ENCODE assay signal across 15 mouse cellular contexts in the genomic region with DNA sequence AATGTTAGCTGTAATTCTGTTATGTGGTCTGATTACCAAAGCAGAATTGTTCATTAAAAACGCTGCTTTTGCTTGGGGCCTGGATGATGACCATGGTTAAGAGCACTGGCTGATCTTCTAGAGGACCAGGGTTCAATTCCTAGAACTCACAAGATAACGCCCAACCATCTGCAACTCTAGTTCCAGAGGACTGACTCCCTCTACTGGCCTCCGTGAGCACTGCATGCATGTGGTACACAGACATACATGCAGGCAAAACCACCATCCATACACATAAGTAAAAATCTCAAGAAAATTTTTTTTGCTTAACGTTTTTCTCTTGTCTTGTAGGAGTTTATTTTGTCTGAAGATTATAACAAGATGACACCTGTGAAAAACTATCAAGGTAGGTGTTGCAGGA. TPM values are rescaled to one million over a fixed set of nuclear protein-coding genes. Genes with fewer than 3 reads are reported as not detected.
DNase-seq lines count a peak whose midpoint lies in the region; ATAC-seq and TF ChIP-seq lines count a peak whose summit lies in the region.
"Had no signal": no experiment of that assay in that cellular context is flagged by ENCODE, and none has a peak within 500 bp of the region (broad histone marks: within the 10 kb centered on the region; RNA-seq: fewer than 3 reads in every experiment).

No protein-coding gene starts in this region.

- H3K27ac ChIP-seq in heart, adult 2 months: no peak overlapping the region
- H3K27ac ChIP-seq in midbrain, postnatal 0 days (ENCODE audit: low read depth, low read length): no peak overlapping the region
- H3K27ac ChIP-seq in midbrain, embryonic 14.5 days (replicated peaks; ENCODE audit: low read depth, low read length): no peak overlapping the region
- no peak overlapping the region for H3K27ac ChIP-seq in neural tube, embryonic 15.5 days (replicated peaks)
- H3K27ac ChIP-seq in kidney, embryonic 16.5 days (ENCODE audit: low read length): no peak overlapping the region
- H3K27ac ChIP-seq: midbrain, embryonic 12.5 days had no signal

- peaks cover 3% of the 10 kb centered on the region for H3K4me1 ChIP-seq in heart, adult 2 months (ENCODE audit: control insufficient read depth, insufficient read depth, low read length)
- H3K4me1 ChIP-seq in midbrain, postnatal 0 days (ENCODE audit: insufficient read depth, low read length): no peaks in the 10 kb centered on the region
- H3K4me1 ChIP-seq in midbrain, embryonic 14.5 days (ENCODE audit: control insufficient read depth, insufficient read depth, low read length): no peaks in the 10 kb centered on the region
- H3K4me1 ChIP-seq in neural tube, embryonic 15.5 days: no peaks in the 10 kb centered on the region
- no peaks in the 10 kb centered on the region for H3K4me1 ChIP-seq in kidney, embryonic 16.5 days (ENCODE audit: insufficient read depth, low read length)
- H3K4me1 ChIP-seq: midbrain, embryonic 12.5 days had no signal

- no peak overlapping the region for H3K4me2 ChIP-seq in midbrain, postnatal 0 days (ENCODE audit: low read depth, low read length, poor library complexity, severe bottlenecking)
- H3K4me2 ChIP-seq in midbrain, embryonic 14.5 days (ENCODE audit: low read length): no peak overlapping the region
- H3K4me2 ChIP-seq in neural tube, embryonic 15.5 days: no peak overlapping the region
- H3K4me2 ChIP-seq in kidney, embryonic 16.5 days (replicated peaks; ENCODE audit: low read depth, low read length): no peak overlapping the region
- H3K4me2 ChIP-seq: midbrain, embryonic 12.5 days had no signal

- H3K9ac ChIP-seq in heart, adult 2 months (ENCODE audit: low read depth, low read length): no peak overlapping the region
- H3K9ac ChIP-seq in midbrain, postnatal 0 days (replicated peaks; ENCODE audit: low read length, poor library complexity, severe bottlenecking): no peak overlapping the region
- H3K9ac ChIP-seq in midbrain, embryonic 14.5 days (replicated peaks; ENCODE audit: low read length): no peak overlapping the region
- no peak overlapping the region for H3K9ac ChIP-seq in neural tube, embryonic 15.5 days (replicated peaks)
- H3K9ac ChIP-seq in kidney, embryonic 16.5 days (replicated peaks; ENCODE audit: low read length): no peak overlapping the region
- H3K9ac ChIP-seq: midbrain, embryonic 12.5 days had no signal

- no peak for TF ChIP-seq POLR2A in heart, adult 2 months (IDR thresholded peaks at IDR 0.05; ENCODE audit: insufficient read depth, low read depth, low read length)

- no peaks in the 10 kb centered on the region for H3K9me3 ChIP-seq in midbrain, postnatal 0 days (ENCODE audit: low read length)
- H3K9me3 ChIP-seq in midbrain, embryonic 14.5 days (ENCODE audit: control insufficient read depth, low read length): no peaks in the 10 kb centered on the region
- H3K9me3 ChIP-seq in neural tube, embryonic 15.5 days (replicated peaks): no peaks in the 10 kb centered on the region
- no peaks in the 10 kb centered on the region for H3K9me3 ChIP-seq in kidney, embryonic 16.5 days (ENCODE audit: low read length)
- H3K9me3 ChIP-seq: midbrain, embryonic 12.5 days had no signal

- H3K4me3 ChIP-seq in heart, adult 2 months: no peak overlapping the region
- H3K4me3 ChIP-seq in midbrain, postnatal 0 days (ENCODE audit: low read depth, low read length): no peak overlapping the region
- H3K4me3 ChIP-seq in midbrain, embryonic 14.5 days (replicated peaks; ENCODE audit: low read depth, low read length): no peak overlapping the region
- no peak overlapping the region for H3K4me3 ChIP-seq in neural tube, embryonic 15.5 days (replicated peaks)
- H3K4me3 ChIP-seq in kidney, embryonic 16.5 days (ENCODE audit: low read length): no peak overlapping the region
- H3K4me3 ChIP-seq: erythroblast, embryonic 14.5 days; midbrain, embryonic 12.5 days had no signal

- no peak for TF ChIP-seq EP300 in heart, adult 2 months (IDR thresholded peaks at IDR 0.05; ENCODE audit: insufficient read depth, low read depth, low read length)

- no peak for DNase-seq in heart, adult 2 months
- DNase-seq in heart, adult 8-10 months (ENCODE audit: low spot score): no peak
- no peak for DNase-seq in midbrain, postnatal 0 days (ENCODE audit: low spot score)
- no peak for DNase-seq in midbrain, embryonic 14.5 days
- peak; percentile 14 for DNase-seq in c-Kit-positive CD71-positive TER-119-negative erythroid progenitor cells, embryonic 14.5 days (ENCODE audit: low read depth)
- peak; percentile 23 to 34 for DNase-seq in thymus, postnatal 36 days
- DNase-seq: kidney, adult 18-20 months had no signal

- no peaks in the 10 kb centered on the region for H3K27me3 ChIP-seq in heart, adult 2 months (ENCODE audit: control insufficient read depth, insufficient read depth, low read length)
- H3K27me3 ChIP-seq in midbrain, postnatal 0 days (ENCODE audit: insufficient read depth, low read length): no peaks in the 10 kb centered on the region
- H3K27me3 ChIP-seq in midbrain, embryonic 14.5 days (ENCODE audit: control insufficient read depth, insufficient read depth, low read length): no peaks in the 10 kb centered on the region
- no peaks in the 10 kb centered on the region for H3K27me3 ChIP-seq in neural tube, embryonic 15.5 days (replicated peaks)
- no peaks in the 10 kb centered on the region for H3K27me3 ChIP-seq in kidney, embryonic 16.5 days (ENCODE audit: insufficient read depth, low read length)
- H3K27me3 ChIP-seq: midbrain, embryonic 12.5 days had no signal

- intact Hi-C loops in heart, adult 2 months (cut with DNase I): no loop called here

- 87% methylated on average over 4 of the region's 4 CpGs for WGBS in heart, adult 2 months
- 91% methylated on average over 4 of the region's 4 CpGs for WGBS in midbrain, postnatal 0 days
- 84% methylated on average over 4 of the region's 4 CpGs for WGBS in midbrain, embryonic 14.5 days
- 89% methylated on average over 4 of the region's 4 CpGs for WGBS in neural tube, embryonic 15.5 days
- WGBS in kidney, embryonic 16.5 days: 83% methylated on average over 4 of the region's 4 CpGs

- no peak for ATAC-seq in midbrain, postnatal 0 days (ENCODE audit: low FRiP score)
- ATAC-seq in midbrain, embryonic 14.5 days (ENCODE audit: low FRiP score, low TSS enrichment): no peak
- no peak for ATAC-seq in neural tube, embryonic 15.5 days (ENCODE audit: low FRiP score)
- ATAC-seq in kidney, embryonic 16.5 days (ENCODE audit: low FRiP score, low TSS enrichment): no peak

- H3K36me3 ChIP-seq in heart, adult 2 months (ENCODE audit: control insufficient read depth, insufficient read depth, low read length): no peaks in the 10 kb centered on the region
- no peaks in the 10 kb centered on the region; the same call in 1 of the 2 replicates for H3K36me3 ChIP-seq in midbrain, postnatal 0 days (ENCODE audit: insufficient read depth, low read length)
- H3K36me3 ChIP-seq in midbrain, embryonic 14.5 days (ENCODE audit: control insufficient read depth, insufficient read depth, low read length): peaks cover 6% of the 10 kb centered on the region; the same call in 1 of the 2 replicates
- 0 out of 2 replicates have a peak, but pooled peaks cover 4% of the 10 kb centered on the region for H3K36me3 ChIP-seq in neural tube, embryonic 15.5 days
- peaks cover 11% of the 10 kb centered on the region; the same call in 1 of the 2 replicates for H3K36me3 ChIP-seq in kidney, embryonic 16.5 days (ENCODE audit: insufficient read depth, low read length)

- peak; percentile 57 for TF ChIP-seq CTCF in heart, adult 2 months (IDR thresholded peaks at IDR 0.05)
- peak; percentile 40 for TF ChIP-seq CTCF in midbrain, postnatal 0 days (IDR thresholded peaks at IDR 0.05)

- peaks cover 2% of the 10 kb centered on the region; the same call in 1 of the 2 replicates for H3K79me2 ChIP-seq in heart, adult 2 months (replicated peaks; ENCODE audit: control insufficient read depth, insufficient read depth, low read length)

RNA-seq across cellular contexts. Expression of a gene that starts 59.5 kb away (rescaled TPM):
- not detected for total RNA-seq in heart, adult 2 months (2021)
- not detected in 2 replicates for polyA plus RNA-seq in heart, adult 2 months (2012; rRNA removed)
- total RNA-seq in heart, adult 8-10 months (2022): not detected
- total RNA-seq in midbrain, postnatal 0 days (2014; rRNA removed): not detected in 2 replicates
- not detected in 2 replicates for polyA plus RNA-seq in midbrain, postnatal 0 days (2015; fragmentation: Nextera tagmentation; extraction: Ambion mirVana)
- not detected in 2 replicates for polyA plus RNA-seq in midbrain, embryonic 14.5 days (2014; fragmentation: Nextera tagmentation; extraction: Ambion mirVana)
- polyA plus RNA-seq in neural tube, embryonic 15.5 days (2015; fragmentation: Nextera tagmentation; extraction: Ambion mirVana): not detected in 2 replicates
- not detected in 2 replicates for polyA plus RNA-seq in kidney, embryonic 16.5 days (2015; fragmentation: Nextera tagmentation; extraction: Ambion mirVana)
- total RNA-seq: adrenal gland, postnatal 4 days; layer of hippocampus, postnatal 10 days had no signal
- polyA plus RNA-seq: erythroblast, embryonic 14.5 days; heart, embryonic 14.5 days; limb, embryonic 14.5 days; midbrain, embryonic 12.5 days had no signal

Comparison
In these comparisons a context has a peak if more than half of its experiments do, and no peak if none do; other contexts are left out.
1. DNase-seq: peak in c-Kit-positive CD71-positive TER-119-negative erythroid progenitor cells, embryonic 14.5 days (single experiment) and thymus, postnatal 36 days (2 of 2); none in heart, adult 2 months (0 of 2), heart, adult 8-10 months (single experiment), midbrain, postnatal 0 days (single experiment) and midbrain, embryonic 14.5 days (single experiment).